9 mouse cellular contexts compared by ENCODE assay signal in the genomic region with DNA sequence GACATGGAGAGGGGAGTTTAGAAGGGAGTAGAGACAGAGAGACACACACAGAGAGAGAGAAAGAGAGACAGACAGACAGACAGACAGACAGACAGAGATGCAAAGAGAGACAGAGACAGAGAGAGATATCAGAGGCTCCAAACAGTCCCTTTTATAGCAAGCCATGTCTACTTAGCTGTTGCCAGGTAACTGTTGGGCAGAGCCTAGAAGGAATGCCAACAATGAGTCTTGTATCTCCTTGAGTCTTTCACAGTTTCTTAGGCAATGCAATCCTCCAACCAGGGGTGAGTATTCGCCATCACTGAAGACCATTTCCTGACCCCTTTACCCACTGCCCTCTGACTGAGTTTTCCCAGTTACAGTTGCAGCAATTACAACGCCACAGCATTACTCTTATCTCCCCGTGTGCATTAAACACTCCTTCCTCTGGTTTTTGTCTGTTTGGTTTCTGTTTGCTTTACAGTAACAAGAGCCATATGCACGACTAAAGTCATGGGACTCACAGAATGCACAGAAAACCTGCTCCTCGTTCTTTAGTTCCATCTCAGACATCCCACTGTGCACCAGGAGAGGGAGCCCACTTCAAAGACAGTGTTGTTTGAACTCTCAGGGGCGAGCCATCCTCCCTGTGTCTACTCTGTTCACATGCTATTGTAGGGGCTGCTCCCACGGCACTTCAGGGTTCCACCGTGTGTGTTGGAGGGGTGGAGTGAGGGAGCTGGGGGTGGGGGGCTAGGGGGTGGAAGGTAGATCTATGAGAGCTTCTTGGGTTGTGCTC. TPM values are rescaled to one million over a fixed set of nuclear protein-coding genes. Genes with fewer than 3 reads are reported as not detected.
A peak's percentile ranks its signal among the peaks of the same experiment; 100 is the strongest.
DNase-seq lines count a peak whose midpoint lies in the region; ATAC-seq and TF ChIP-seq lines count a peak whose summit lies in the region.
"Had no signal": no experiment of that assay in that cellular context is flagged by ENCODE, and none has a peak within 500 bp of the region (broad histone marks: within the 10 kb centered on the region; RNA-seq: fewer than 3 reads in every experiment).

No protein-coding gene starts in this region.

- no peak overlapping the region for H3K9ac ChIP-seq in hindbrain, postnatal 0 days (replicated peaks; ENCODE audit: low read length)
- H3K9ac ChIP-seq in stomach, postnatal 0 days (ENCODE audit: low read length) = no peak overlapping the region

- peak; percentile 71 for TF ChIP-seq CTCF in hindbrain, postnatal 0 days (IDR thresholded peaks at IDR 0.05; ENCODE audit: low read depth)
- peak; percentile 76 for TF ChIP-seq CTCF in stomach, postnatal 0 days (IDR thresholded peaks at IDR 0.05; ENCODE audit: low read depth)

- H3K4me1 ChIP-seq in embryonic facial prominence, embryonic 10.5 days = peaks cover 19% of the 10 kb centered on the region
- no peaks in the 10 kb centered on the region for H3K4me1 ChIP-seq in hindbrain, postnatal 0 days (ENCODE audit: insufficient read depth, low read length)
- no peaks in the 10 kb centered on the region for H3K4me1 ChIP-seq in stomach, postnatal 0 days (replicated peaks; ENCODE audit: control insufficient read depth, insufficient read depth)

- no peaks in the 10 kb centered on the region for H3K27me3 ChIP-seq in embryonic facial prominence, embryonic 10.5 days (replicated peaks; ENCODE audit: low read depth, poor library complexity, severe bottlenecking)
- no peaks in the 10 kb centered on the region for H3K27me3 ChIP-seq in hindbrain, postnatal 0 days (ENCODE audit: insufficient read depth, low read length)
- H3K27me3 ChIP-seq in stomach, postnatal 0 days (ENCODE audit: control insufficient read depth, insufficient read depth, low read length) = no peaks in the 10 kb centered on the region

- 11% methylated on average over 8 of the region's 8 CpGs for WGBS in embryonic facial prominence, embryonic 10.5 days
- 5% methylated on average over 8 of the region's 8 CpGs for WGBS in hindbrain, postnatal 0 days
- 6% methylated on average over 8 of the region's 8 CpGs for WGBS in stomach, postnatal 0 days

- ATAC-seq in hindbrain, postnatal 0 days = peak; percentile 67
- peak; percentile 71; the same call in 1 of the 2 replicates for ATAC-seq in stomach, postnatal 0 days (ENCODE audit: low FRiP score, low TSS enrichment)
- no peak for ATAC-seq in inflammation-experienced regulatory T-cells, adult 6 months

- DNase-seq in kidney, adult 9 months = peak; percentile 17
- DNase-seq in kidney, adult 11 months = no peak
- DNase-seq in NIH3T3 (ENCODE audit: low read depth) = peak; percentile 74
- peak; percentile 62 for DNase-seq in embryonic facial prominence, embryonic 10.5 days (ENCODE audit: low spot score)
- peak; percentile 63 for DNase-seq in hindbrain, postnatal 0 days (ENCODE audit: low spot score)
- peak; percentile 49 for DNase-seq in lung, postnatal 10 days
- peak; percentile 54 for DNase-seq in stomach, postnatal 0 days (ENCODE audit: low spot score)

- no peak overlapping the region for H3K4me2 ChIP-seq in hindbrain, postnatal 0 days (ENCODE audit: low read depth, low read length)
- no peak overlapping the region for H3K4me2 ChIP-seq in stomach, postnatal 0 days (replicated peaks; ENCODE audit: low read depth)

- no peak for TF ChIP-seq EP300 in stomach, postnatal 0 days (optimal IDR thresholded peaks at IDR 0.05)

- H3K27ac ChIP-seq in embryonic facial prominence, embryonic 10.5 days (replicated peaks) = no peak overlapping the region
- no peak overlapping the region for H3K27ac ChIP-seq in hindbrain, postnatal 0 days
- H3K27ac ChIP-seq in stomach, postnatal 0 days (replicated peaks) = no peak overlapping the region
- H3K27ac ChIP-seq: macrophage had no signal

- no peak overlapping the region for H3K4me3 ChIP-seq in embryonic facial prominence, embryonic 10.5 days
- H3K4me3 ChIP-seq in hindbrain, postnatal 0 days (ENCODE audit: low read length) = no peak overlapping the region
- no peak overlapping the region for H3K4me3 ChIP-seq in stomach, postnatal 0 days (ENCODE audit: low read depth, low read length)

- H3K9me3 ChIP-seq in embryonic facial prominence, embryonic 10.5 days = no peaks in the 10 kb centered on the region
- no peaks in the 10 kb centered on the region for H3K9me3 ChIP-seq in hindbrain, postnatal 0 days (ENCODE audit: low read length)
- no peaks in the 10 kb centered on the region for H3K9me3 ChIP-seq in stomach, postnatal 0 days (ENCODE audit: control insufficient read depth, low read length)

- H3K36me3 ChIP-seq in embryonic facial prominence, embryonic 10.5 days (replicated peaks) = no peaks in the 10 kb centered on the region
- no peaks in the 10 kb centered on the region for H3K36me3 ChIP-seq in hindbrain, postnatal 0 days (ENCODE audit: insufficient read depth, low read length)
- no peaks in the 10 kb centered on the region for H3K36me3 ChIP-seq in stomach, postnatal 0 days (ENCODE audit: control insufficient read depth, insufficient read depth, low read length)

RNA-seq across cellular contexts. Expression of gene Olfr221, which starts 2.8 kb away (rescaled TPM):
- not detected in 2 replicates for polyA plus RNA-seq in embryonic facial prominence, embryonic 10.5 days (2016; fragmentation: Nextera tagmentation; extraction: Ambion mirVana)
- not detected in 2 replicates for total RNA-seq in hindbrain, postnatal 0 days (2014; rRNA removed)
- polyA plus RNA-seq in hindbrain, postnatal 0 days (2015; fragmentation: Nextera tagmentation; extraction: Ambion mirVana) = not detected in 2 replicates
- not detected in 2 replicates for polyA plus RNA-seq in stomach, postnatal 0 days (2015; fragmentation: Nextera tagmentation; extraction: Ambion mirVana)
- polyA plus RNA-seq in inflammation-experienced regulatory T-cells, adult 6 months (2017; shearing (Covaris generic)) = not detected
- polyA plus RNA-seq: macrophage had no signal

RNA-seq across cellular contexts. Expression of gene Zfp219, which starts 24.6 kb away (rescaled TPM):
- polyA plus RNA-seq in embryonic facial prominence, embryonic 10.5 days (2016; fragmentation: Nextera tagmentation; extraction: Ambion mirVana) = 57.5 and 63.2 TPM in 2 replicates
- total RNA-seq in hindbrain, postnatal 0 days (2014; rRNA removed) = 91.7 and 98.7 TPM in 2 replicates
- 25.8 and 31.0 TPM in 2 replicates for polyA plus RNA-seq in hindbrain, postnatal 0 days (2015; fragmentation: Nextera tagmentation; extraction: Ambion mirVana)
- 18.1 and 18.5 TPM in 2 replicates for polyA plus RNA-seq in stomach, postnatal 0 days (2015; fragmentation: Nextera tagmentation; extraction: Ambion mirVana)
- 1 to 10 TPM; 1.4 to 1.9 (median 1.6) TPM for polyA plus RNA-seq in inflammation-experienced regulatory T-cells, adult 6 months (2017; shearing (Covaris generic))

RNA-seq across cellular contexts. Expression of gene Tmem253, which starts 29.6 kb away (rescaled TPM):
- polyA plus RNA-seq in embryonic facial prominence, embryonic 10.5 days (2016; fragmentation: Nextera tagmentation; extraction: Ambion mirVana) = 0.65 and 0.72 TPM in 2 replicates
- total RNA-seq in hindbrain, postnatal 0 days (2014; rRNA removed) = not detected in 2 replicates
- polyA plus RNA-seq in hindbrain, postnatal 0 days (2015; fragmentation: Nextera tagmentation; extraction: Ambion mirVana) = 0.51 and 0.53 TPM in 2 replicates
- 4.6 and 4.9 TPM in 2 replicates for polyA plus RNA-seq in stomach, postnatal 0 days (2015; fragmentation: Nextera tagmentation; extraction: Ambion mirVana)
- under 1 TPM in 1 of 3 experiments, not detected in 2; 0.87 TPM for polyA plus RNA-seq in inflammation-experienced regulatory T-cells, adult 6 months (2017; shearing (Covaris generic))

RNA-seq across cellular contexts. Expression of gene Hnrnpc, which starts 58.7 kb away (rescaled TPM):
- polyA plus RNA-seq in embryonic facial prominence, embryonic 10.5 days (2016; fragmentation: Nextera tagmentation; extraction: Ambion mirVana) = 893 and 906 TPM in 2 replicates
- 69.5 and 78.6 TPM in 2 replicates for total RNA-seq in hindbrain, postnatal 0 days (2014; rRNA removed)
- 285 and 291 TPM in 2 replicates for polyA plus RNA-seq in hindbrain, postnatal 0 days (2015; fragmentation: Nextera tagmentation; extraction: Ambion mirVana)
- 162 and 167 TPM in 2 replicates for polyA plus RNA-seq in stomach, postnatal 0 days (2015; fragmentation: Nextera tagmentation; extraction: Ambion mirVana)
- polyA plus RNA-seq in inflammation-experienced regulatory T-cells, adult 6 months (2017; shearing (Covaris generic)) = 100 to 1,000 TPM; 399 to 498 (median 471) TPM
